Mouse (Mus musculus): ENCODE results near the gene Hibch. TPM values are rescaled to one million over a fixed set of nuclear protein-coding genes. Genes with fewer than 3 reads are reported as not detected.
"Not testable (repeated sequence)": the region's sequence is repeated elsewhere in the genome, so short reads cannot be mapped to it uniquely, and the experiment has no call there.

The Hibch gene
- polyA plus RNA-seq, 1 experiment from 2014 or later: 21.3 TPM

- not testable (repeated sequence) for H3K4me1 ChIP-seq (replicated peaks; ENCODE audit: control insufficient read depth, insufficient read depth); H3K36me3 ChIP-seq (ENCODE audit: control insufficient read depth, insufficient read depth, low read length); H3K4me2 ChIP-seq (replicated peaks; ENCODE audit: low read depth); DNase-seq (ENCODE audit: low spot score); H3K27me3 ChIP-seq (ENCODE audit: control insufficient read depth, insufficient read depth, low read length); ATAC-seq (ENCODE audit: low FRiP score, low TSS enrichment); H3K4me3 ChIP-seq (ENCODE audit: low read depth, low read length); H3K9ac ChIP-seq (ENCODE audit: low read length); H3K27ac ChIP-seq (replicated peaks); H3K9me3 ChIP-seq (ENCODE audit: control insufficient read depth, low read length)
- TF ChIP-seq CTCF (IDR thresholded peaks at IDR 0.05; ENCODE audit: low read depth): peak; percentile 75
- no CpG with 5 or more reads among the region's 1 CpGs for WGBS
Observed at GRCm38 (mm10) chr1:52854029-52854428, 9.3 kb downstream of the Hibch start.

- H3K9ac ChIP-seq (ENCODE audit: low read length): no peak overlapping the region
- ATAC-seq (ENCODE audit: low FRiP score, low TSS enrichment) (no peak), DNase-seq (ENCODE audit: low spot score) (no peak)
- H3K4me1 ChIP-seq (replicated peaks; ENCODE audit: control insufficient read depth, insufficient read depth): no peaks in the 10 kb centered on the region
- H3K4me3 ChIP-seq (ENCODE audit: low read depth, low read length): no peak overlapping the region
- WGBS: 79% methylated on average over 7 of the region's 7 CpGs
- no peak for TF ChIP-seq CTCF (IDR thresholded peaks at IDR 0.05; ENCODE audit: low read depth)
- TF ChIP-seq EP300 (optimal IDR thresholded peaks at IDR 0.05): no peak
- H3K27ac ChIP-seq (replicated peaks): no peak overlapping the region
- no peak overlapping the region for H3K4me2 ChIP-seq (replicated peaks; ENCODE audit: low read depth)
- no peaks in the 10 kb centered on the region for H3K36me3 ChIP-seq (ENCODE audit: control insufficient read depth, insufficient read depth, low read length)
- H3K27me3 ChIP-seq (ENCODE audit: control insufficient read depth, insufficient read depth, low read length): no peaks in the 10 kb centered on the region
- no peaks in the 10 kb centered on the region for H3K9me3 ChIP-seq (ENCODE audit: control insufficient read depth, low read length)
Observed at GRCm38 (mm10) chr1:52855904-52856601, 11.3 kb downstream of the Hibch start.

GRCm38 (mm10) chr1:52864220-52864619 is 19.5 kb downstream of the Hibch start:
- no peak for DNase-seq (ENCODE audit: low spot score)

DNA sequence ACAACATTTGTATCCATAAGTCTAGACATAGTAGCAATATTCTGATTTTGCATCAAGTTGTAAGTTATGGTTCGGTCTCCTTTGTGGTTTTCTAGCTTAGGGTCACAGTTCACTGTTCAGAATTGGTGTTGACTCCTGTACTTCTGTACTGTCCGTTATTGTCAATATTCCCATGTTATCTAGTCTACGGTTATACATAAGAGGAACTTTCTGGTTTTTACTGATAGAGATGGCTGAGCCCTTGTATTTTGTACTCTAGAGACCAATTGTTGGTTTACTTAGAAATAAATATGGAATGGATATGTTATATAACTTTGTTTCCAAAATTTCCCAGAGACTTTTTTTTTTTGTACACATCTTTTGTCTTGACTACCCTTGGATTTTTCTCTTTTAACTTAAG is 21.3 kb downstream of the Hibch start:
- Histone ChIP-seq H3K27me3 (ENCODE audit: control insufficient read depth, insufficient read depth, low read length) (no peaks in the 10 kb centered on the region), H3K4me1 (replicated peaks; ENCODE audit: control insufficient read depth, insufficient read depth) (no peaks in the 10 kb centered on the region), H3K4me2 (replicated peaks; ENCODE audit: low read depth) (no peak overlapping the region), H3K4me3 (ENCODE audit: low read depth, low read length) (no peak overlapping the region), H3K9me3 (ENCODE audit: control insufficient read depth, low read length) (no peaks in the 10 kb centered on the region), H3K36me3 (ENCODE audit: control insufficient read depth, insufficient read depth, low read length) (no peaks in the 10 kb centered on the region), H3K9ac (ENCODE audit: low read length) (no peak overlapping the region), H3K27ac (replicated peaks) (no peak overlapping the region)
- DNase-seq (ENCODE audit: low spot score): no peak
- ATAC-seq (ENCODE audit: low FRiP score, low TSS enrichment): no peak
- TF ChIP-seq CTCF (IDR thresholded peaks at IDR 0.05; ENCODE audit: low read depth) (no peak), EP300 (optimal IDR thresholded peaks at IDR 0.05) (no peak)
- 94% methylated on average over 3 of the region's 3 CpGs for WGBS

More at GRCm38 (mm10) chr1:52864220-52864619, 19.5 kb downstream of the Hibch start:
- Histone ChIP-seq H3K4me2 (replicated peaks; ENCODE audit: low read depth) (no peak overlapping the region), H3K27me3 (ENCODE audit: control insufficient read depth, insufficient read depth, low read length) (no peaks in the 10 kb centered on the region), H3K27ac (replicated peaks) (no peak overlapping the region), H3K36me3 (ENCODE audit: control insufficient read depth, insufficient read depth, low read length) (no peaks in the 10 kb centered on the region), H3K9ac (ENCODE audit: low read length) (no peak overlapping the region), H3K4me1 (replicated peaks; ENCODE audit: control insufficient read depth, insufficient read depth) (no peaks in the 10 kb centered on the region), H3K4me3 (ENCODE audit: low read depth, low read length) (no peak overlapping the region), H3K9me3 (ENCODE audit: control insufficient read depth, low read length) (no peaks in the 10 kb centered on the region)
- 100% methylated on average over 1 of the region's 1 CpGs for WGBS
- no peak for TF ChIP-seq EP300 (optimal IDR thresholded peaks at IDR 0.05)
- no peak for TF ChIP-seq CTCF (IDR thresholded peaks at IDR 0.05; ENCODE audit: low read depth)
- no peak for ATAC-seq (ENCODE audit: low FRiP score, low TSS enrichment)

GRCm38 (mm10) chr1:52867876-52868275 is 23.1 kb downstream of the Hibch start:
- Histone ChIP-seq H3K36me3 (ENCODE audit: control insufficient read depth, insufficient read depth, low read length) (no peaks in the 10 kb centered on the region), H3K9ac (ENCODE audit: low read length) (no peak overlapping the region), H3K27me3 (ENCODE audit: control insufficient read depth, insufficient read depth, low read length) (no peaks in the 10 kb centered on the region), H3K4me3 (ENCODE audit: low read depth, low read length) (no peak overlapping the region), H3K27ac (replicated peaks) (no peak overlapping the region), H3K4me1 (replicated peaks; ENCODE audit: control insufficient read depth, insufficient read depth) (no peaks in the 10 kb centered on the region), H3K4me2 (replicated peaks; ENCODE audit: low read depth) (no peak overlapping the region), H3K9me3 (ENCODE audit: control insufficient read depth, low read length) (no peaks in the 10 kb centered on the region)
- DNase-seq (ENCODE audit: low spot score) (no peak), ATAC-seq (ENCODE audit: low FRiP score, low TSS enrichment) (no peak)
- TF ChIP-seq EP300 (optimal IDR thresholded peaks at IDR 0.05) (no peak), CTCF (IDR thresholded peaks at IDR 0.05; ENCODE audit: low read depth) (no peak)
- WGBS: 78% methylated on average over 1 of the region's 1 CpGs

DNA sequence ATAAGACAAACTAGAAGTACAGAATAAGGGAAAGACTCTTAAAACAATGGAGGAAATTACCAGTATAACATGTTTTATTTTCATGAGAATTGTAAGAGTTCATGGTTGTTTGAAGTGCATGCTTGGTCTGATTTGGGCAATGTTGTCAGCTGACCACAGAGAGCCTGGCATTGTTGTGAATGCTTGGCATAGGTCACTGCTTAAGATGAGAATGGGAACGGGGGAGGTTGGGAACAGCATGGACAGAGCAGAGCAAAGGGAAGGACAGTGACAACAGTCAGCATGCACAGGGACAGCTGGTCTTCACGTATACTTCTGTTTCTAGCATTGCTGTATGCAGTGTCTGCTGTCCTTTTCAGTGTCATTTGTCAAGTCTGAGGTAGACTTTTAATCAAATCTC is 39.5 kb downstream of the Hibch start:
- TF ChIP-seq CTCF (IDR thresholded peaks at IDR 0.05; ENCODE audit: low read depth): no peak
- no peak for TF ChIP-seq EP300 (optimal IDR thresholded peaks at IDR 0.05)
- no peak overlapping the region for H3K4me3 ChIP-seq (ENCODE audit: low read depth, low read length)
- H3K4me1 ChIP-seq (replicated peaks; ENCODE audit: control insufficient read depth, insufficient read depth): no peaks in the 10 kb centered on the region
- DNase-seq (ENCODE audit: low spot score): no peak
- no peak overlapping the region for H3K27ac ChIP-seq (replicated peaks)
- no peaks in the 10 kb centered on the region for H3K27me3 ChIP-seq (ENCODE audit: control insufficient read depth, insufficient read depth, low read length)
- H3K9ac ChIP-seq (ENCODE audit: low read length): no peak overlapping the region
- H3K36me3 ChIP-seq (ENCODE audit: control insufficient read depth, insufficient read depth, low read length): no peaks in the 10 kb centered on the region
- 91% methylated on average over 2 of the region's 2 CpGs for WGBS
- H3K9me3 ChIP-seq (ENCODE audit: control insufficient read depth, low read length): no peaks in the 10 kb centered on the region
- ATAC-seq (ENCODE audit: low FRiP score, low TSS enrichment): no peak
- H3K4me2 ChIP-seq (replicated peaks; ENCODE audit: low read depth): no peak overlapping the region

Measured in stomach, postnatal 0 days (tissue).